Mouse (Mus musculus) spleen, adult 2 months (tissue): ENCODE results near the gene 4922502D21Rik.

Source experiments
- CTCF ChIP-seq: fragments of 200-500 bp; IDR thresholded peaks from 2 replicates; pipeline ENCODE4 v1.5.1; 2011; ENCODE audit warnings: mild to moderate bottlenecking, inconsistent platforms; ENCODE audit not compliant: insufficient read depth, insufficient read length, insufficient replicate concordance; ENCODE audit errors: extremely low read depth
- POLR2A ChIP-seq: fragments of 200-500 bp; IDR thresholded peaks from 2 replicates; pipeline ENCODE4 v1.6.1; 2011; ENCODE audit warnings: low read depth, low read length, inconsistent platforms

- TF ChIP-seq CTCF (no peak), POLR2A (no peak)
Observed at GRCm38 (mm10) chr6:129312499-129312898, 19.1 kb downstream of the 4922502D21Rik start.
